Mouse (Mus musculus): Measurements from ENCODE around the gene Nav3.

Gene Nav3

DNA sequence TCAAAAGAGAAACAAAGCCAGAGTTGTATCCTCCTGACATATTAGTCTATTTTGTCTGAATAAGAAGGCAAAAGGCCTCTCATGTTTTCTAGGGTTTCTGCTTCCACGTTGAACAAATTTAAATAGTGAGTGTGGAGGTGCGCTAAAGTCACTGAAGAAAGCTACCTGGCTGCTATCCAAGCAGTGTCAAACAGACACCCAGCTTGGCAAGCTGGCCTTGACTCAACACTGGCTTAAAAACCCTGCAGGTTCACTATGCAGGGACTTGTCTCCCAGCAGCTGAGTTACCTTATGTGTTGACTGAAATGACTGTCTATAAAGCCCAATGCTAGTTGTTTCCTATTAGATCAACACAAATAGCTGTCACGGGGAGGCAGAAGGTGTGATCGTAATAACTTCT, 612.3 kb downstream of the Nav3 start:
- DNase-seq (ENCODE audit: low spot score in 2 of 2), result no peak

GRCm38 (mm10) chr10:109832768-109833291, 623.2 kb downstream of the Nav3 start:
- DNase-seq (ENCODE audit: low spot score in 2 of 2), result peak; percentile 29 to 35

DNA sequence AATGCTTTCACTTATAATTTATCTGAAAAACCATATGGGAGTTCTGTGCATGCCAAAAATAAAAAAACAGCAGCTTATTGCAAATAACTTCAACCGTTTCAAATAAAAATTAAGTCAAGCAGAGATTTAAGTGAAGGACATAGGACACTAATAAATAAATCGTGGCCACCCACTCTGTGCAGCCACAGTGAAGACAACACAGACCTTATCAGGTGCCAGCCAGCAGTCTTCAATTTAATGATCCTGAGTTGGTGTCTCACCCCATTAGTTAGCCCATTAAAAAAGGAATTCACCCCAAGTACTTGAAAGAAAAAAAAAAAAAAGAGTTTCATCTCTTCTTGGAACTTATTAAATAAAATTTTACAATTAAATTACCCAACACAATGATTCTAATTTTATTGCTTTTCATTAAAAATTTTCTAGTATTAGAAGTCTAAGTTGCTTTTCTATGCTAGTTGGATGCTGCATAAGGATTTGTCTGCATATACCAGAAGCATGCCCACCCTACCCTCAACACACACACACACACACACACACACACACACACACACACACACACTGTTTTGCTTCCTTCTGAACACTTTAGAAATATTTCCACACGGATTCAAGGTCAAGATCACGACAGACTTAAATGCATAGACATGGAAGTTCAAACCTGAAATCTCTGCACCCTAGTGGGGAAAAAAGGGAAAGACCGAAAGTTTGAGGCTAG, 649.1 kb downstream of the Nav3 start:
- no peak for DNase-seq (ENCODE audit: low spot score in 2 of 2)

- DNase-seq (ENCODE audit: low spot score in 2 of 2), result no peak
Observed at GRCm38 (mm10) chr10:109803441-109803840, 652.6 kb downstream of the Nav3 start.

- DNase-seq (ENCODE audit: low spot score in 2 of 2), result no peak
Observed at GRCm38 (mm10) chr10:109802236-109802635, 653.8 kb downstream of the Nav3 start.

DNA sequence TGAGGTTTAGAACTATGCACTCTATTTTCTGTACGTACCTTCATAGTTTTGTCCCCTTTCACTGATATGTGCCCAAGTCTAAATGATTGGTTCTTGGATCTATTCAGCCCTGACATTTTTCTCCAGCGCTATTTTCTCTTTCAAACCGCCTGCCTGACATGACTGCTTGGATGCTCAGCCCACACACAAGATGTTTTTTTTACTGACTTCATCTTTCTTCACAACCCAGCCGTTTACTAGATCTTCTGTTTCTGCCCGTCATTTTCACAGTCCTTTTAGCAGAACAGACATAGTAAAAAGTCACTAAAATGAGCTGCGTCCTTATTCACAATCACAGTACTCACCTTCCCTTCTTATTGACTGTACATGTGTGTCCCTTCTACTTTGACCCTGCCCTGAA, 656.8 kb downstream of the Nav3 start:
- DNase-seq (ENCODE audit: low spot score in 2 of 2), result no peak

DNA sequence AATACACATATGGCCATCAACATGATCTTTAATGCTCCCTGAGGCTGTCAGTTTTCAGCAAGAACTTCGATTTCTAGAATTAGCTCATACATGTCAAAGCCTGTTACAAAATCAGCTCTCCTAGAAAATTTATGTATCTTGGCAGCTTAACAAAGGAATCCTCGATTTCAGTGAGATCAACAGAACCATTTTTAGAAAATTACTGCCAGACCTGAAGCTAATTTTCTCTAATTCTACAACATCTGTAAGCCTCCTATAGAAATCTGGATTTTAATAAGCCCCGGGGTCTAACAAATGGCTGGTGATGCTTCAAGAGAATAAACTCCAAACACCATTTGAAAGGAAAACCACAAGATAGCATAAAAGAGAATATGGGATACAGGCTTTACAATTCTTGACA, 659.0 kb downstream of the Nav3 start:
- no peak for DNase-seq (ENCODE audit: low spot score in 2 of 2)

DNA sequence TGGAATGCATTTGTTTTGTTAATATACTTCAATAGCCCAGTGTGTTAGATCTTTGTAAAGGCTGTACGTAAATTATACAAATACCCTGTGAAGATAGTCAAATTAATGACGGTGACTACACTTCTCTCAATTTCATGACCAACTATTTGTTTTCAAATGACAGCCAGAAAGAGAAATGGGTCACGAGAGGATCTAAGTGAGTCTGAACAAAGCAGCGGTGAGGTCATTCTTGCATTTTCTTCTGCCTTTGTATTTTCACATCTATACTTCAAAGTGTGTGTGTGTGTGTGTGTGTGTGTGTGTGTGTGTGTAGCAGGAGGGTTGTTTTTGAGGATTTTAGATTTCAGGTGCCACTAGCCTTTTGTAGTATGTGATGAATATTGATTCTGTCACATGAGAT, 662.5 kb downstream of the Nav3 start:
- DNase-seq (ENCODE audit: low spot score in 2 of 2), result no peak

DNA sequence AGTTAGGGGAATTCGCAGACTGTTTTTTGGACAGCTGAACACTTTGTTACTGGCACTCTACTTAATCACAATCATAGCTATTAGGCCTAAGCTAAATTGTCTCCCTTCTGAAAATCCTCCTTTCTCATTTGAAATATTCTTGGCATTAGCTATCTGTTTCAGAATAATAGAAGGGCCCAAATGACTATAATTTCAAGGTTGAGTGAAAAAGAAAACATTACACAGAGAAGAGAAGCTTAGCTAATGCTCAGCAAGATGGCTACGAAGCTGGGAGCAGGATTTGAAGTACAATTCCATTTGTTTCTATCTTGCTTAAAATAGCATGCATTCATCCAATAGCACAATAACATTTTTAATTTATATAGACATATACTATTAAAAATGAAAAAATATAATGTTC, 667.3 kb downstream of the Nav3 start:
- DNase-seq (ENCODE audit: low spot score in 2 of 2), result no peak

DNA sequence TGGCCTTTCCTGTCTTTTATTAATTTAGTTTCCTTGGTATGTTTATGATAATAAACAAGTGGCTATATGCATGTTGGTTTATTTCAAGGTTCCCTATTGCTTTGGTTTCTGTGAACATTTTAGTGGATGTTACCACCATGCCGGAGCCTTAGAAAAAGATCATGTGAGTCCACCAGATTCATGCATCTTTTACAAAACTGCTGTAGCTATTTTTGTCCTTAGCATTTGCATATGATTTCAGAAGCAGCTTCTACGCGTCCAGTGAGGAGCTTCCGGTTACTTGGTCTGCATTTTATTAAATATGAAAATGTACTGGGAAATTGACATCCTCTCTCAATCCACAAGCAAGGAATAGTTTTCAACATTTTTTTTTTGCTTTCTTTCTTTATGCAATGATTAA, 676.9 kb downstream of the Nav3 start:
- DNase-seq (ENCODE audit: low spot score in 2 of 2), result no peak

DNA sequence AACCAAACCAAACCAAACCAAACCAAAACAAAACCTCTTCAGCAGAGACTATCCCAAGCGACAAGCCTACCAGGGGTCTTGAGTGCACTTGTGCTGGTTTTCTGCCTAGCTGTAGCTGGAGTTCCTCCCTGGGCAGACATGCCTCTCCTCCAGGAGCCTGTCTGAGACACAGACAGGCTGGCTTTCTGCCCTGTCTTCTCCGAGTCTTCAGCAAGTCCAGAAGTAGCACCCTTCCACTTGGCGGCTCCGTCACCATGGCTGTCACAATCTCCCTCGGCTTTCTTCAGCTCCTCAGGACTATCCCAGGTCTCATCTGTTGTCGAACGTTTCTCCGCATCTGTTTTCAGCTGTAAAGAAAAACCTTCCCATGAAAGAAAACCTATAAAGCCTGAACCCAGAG, 686.9 kb downstream of the Nav3 start:
- no peak for DNase-seq (ENCODE audit: low spot score in 2 of 2)

GRCm38 (mm10) chr10:109765650-109766049, 690.4 kb downstream of the Nav3 start:
- peak in 1 of 2 experiments; percentile 48 for DNase-seq (ENCODE audit: low spot score in 2 of 2)

DNA sequence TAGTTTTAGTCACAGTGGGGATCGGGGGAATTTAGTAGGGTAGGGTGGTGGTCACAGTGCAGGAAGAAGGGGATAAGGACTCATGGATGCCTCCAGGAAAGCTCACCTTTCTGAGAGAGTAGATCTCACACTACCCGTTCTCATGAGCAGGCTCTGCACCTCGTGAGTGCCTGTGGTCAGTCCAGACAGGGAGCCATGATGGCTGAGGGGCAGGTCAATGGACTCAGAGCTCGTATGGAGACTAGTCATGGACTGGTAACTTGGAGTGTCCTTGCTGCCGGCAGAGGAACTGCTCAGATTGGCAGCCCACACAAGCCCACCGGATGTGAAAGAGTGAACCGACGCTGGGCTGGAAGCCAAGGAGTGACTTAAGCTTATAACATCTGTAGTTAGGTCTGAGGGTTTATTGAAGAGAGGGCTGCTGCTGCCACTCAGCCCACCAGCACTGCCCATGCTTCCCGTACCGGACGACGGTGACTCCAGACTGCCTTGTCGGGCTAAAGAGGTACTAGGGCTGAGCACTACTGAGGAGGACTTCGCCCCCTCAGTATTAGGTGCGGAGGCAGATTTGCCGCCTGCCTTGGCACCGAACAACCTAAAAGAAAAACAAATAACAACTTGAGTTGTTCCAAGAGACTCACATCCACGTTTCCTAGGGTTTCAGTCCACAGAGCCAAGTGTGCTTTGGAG, 691.4 kb downstream of the Nav3 start:
- DNase-seq (ENCODE audit: low spot score in 2 of 2), result no peak

DNA sequence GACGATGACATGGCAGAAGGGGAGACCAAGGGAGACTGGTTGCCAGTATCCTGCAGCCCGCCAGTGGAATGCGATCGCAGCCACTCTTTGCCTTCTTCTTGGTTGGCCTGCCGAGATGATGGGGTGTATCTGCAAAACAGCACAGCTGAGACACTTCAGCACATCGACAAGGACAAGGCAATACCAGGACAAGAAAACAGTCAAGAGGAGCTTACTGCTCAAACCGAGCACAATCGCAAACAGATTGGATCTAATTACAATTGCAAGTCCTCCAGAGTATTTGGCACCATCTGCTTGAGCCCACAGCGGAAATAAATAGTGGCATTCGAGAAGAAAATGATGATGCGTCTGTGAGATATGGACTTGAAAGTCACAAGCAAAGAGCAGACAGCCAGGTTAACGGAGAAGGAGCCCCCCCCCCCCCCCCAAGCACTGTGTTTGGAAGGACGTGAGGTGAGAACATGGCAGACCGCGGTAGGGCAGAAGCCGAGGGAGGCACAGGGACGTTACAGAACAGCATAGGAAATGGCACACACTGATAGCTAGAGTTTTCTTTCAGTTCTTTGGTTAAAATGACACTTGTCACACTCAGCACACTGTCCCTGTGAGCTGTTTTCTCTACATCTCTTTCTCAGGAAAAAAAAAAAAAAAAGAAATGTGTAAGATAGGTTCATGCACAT, 696.9 kb downstream of the Nav3 start:
- DNase-seq (ENCODE audit: low spot score in 2 of 2), result no peak

DNA sequence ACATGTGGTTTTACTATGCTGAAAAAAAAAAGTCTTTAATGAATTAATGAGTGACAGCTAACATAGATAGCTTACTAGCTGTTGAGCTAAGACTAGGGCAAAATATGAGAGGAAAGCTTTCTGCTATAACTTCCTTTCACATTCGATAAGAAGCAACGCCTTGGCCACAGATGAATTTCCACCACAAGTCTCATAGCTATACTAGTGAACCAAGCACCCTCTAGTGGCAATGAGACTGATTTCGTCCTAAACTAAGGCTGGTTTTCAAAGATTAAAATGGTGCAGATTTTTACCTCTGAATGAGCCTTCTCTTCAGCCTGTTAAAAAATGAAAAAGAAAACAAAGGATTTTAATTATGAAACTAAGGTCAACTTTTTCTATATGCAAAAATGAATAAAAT, 709.1 kb downstream of the Nav3 start:
- no peak for DNase-seq (ENCODE audit: low spot score in 2 of 2)

DNA sequence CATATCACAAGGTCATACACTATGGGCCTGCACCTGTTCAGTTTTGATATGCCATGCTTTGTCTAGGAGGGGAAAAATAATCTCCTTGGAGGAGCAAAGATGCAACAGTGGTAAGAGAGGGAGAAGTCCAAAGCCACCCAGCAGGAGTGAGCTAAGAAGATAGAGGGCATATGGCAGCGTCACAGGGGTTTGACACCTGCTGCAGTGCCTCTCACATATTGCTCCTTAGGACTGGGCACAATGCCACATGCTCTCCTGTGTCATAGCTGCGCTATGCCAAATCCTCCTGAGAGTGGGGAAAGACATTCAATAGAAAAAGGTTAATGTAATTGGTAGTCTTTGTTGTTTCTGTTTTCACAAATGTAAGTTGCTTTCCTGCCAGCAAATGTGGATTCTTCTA, 714.3 kb downstream of the Nav3 start:
- DNase-seq (ENCODE audit: low spot score in 2 of 2), result no peak

DNA sequence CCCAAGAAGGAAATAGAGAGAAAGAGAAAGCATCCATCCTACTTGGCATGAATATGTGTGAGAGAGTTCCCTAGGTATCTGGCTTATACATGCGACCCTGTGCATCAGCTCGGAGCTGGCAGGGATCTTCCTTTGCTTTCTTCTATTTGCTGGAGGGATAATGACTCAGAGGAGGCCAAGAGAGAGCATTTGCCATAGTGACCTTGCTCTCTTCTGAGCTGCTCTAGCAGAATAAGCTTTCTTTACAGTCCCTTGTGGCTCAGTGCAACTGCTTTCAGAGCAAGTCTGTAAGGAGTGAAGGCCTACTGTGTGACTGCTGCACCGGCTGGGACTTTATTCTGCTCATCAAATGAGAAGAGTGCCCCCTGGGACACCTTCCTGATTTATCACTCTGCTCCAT, 715.7 kb downstream of the Nav3 start:
- DNase-seq (ENCODE audit: low spot score in 2 of 2), result no peak

DNA sequence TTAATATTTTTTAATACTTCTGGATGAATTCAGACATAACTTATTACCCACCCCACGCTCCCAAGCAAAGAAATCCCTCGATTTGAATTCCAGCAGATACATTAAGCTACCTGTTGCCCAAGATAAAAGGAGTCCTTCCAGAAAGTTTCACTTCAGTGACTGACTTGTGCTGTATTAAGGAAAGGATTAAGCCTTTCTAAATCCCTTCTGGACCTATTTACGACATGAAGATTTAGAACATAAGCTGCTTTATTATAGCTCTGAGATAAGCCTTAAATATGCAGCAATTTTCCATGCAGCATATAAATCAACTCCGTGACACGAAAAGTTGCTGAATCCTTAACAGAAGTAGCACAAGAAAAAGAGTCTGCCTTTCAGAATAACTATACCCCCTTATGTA, 732.4 kb downstream of the Nav3 start:
- DNase-seq (ENCODE audit: low spot score in 2 of 2), result no peak

DNA sequence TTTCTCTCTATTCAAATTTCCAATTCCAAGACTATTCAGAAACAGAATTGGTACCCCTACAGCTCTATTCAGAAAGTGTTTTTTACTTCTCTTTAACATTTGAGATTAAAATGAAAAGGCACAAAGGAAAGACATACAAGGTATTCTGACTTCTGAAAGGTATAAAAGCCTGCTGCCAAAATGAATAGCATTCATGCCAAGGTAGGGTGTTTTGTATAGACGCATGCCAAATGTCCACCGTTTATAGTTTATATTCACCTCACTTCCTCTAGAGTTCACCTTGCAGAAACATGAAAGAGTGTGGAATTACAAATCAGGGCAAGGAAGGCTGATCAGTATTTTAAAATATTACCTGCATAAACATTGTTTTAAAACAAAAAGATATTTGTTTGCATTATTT, 737.2 kb downstream of the Nav3 start:
- no peak for DNase-seq (ENCODE audit: low spot score in 2 of 2)

- no peak for DNase-seq (ENCODE audit: low spot score in 2 of 2)
Observed at GRCm38 (mm10) chr10:109718390-109718789, 737.6 kb downstream of the Nav3 start.

DNA sequence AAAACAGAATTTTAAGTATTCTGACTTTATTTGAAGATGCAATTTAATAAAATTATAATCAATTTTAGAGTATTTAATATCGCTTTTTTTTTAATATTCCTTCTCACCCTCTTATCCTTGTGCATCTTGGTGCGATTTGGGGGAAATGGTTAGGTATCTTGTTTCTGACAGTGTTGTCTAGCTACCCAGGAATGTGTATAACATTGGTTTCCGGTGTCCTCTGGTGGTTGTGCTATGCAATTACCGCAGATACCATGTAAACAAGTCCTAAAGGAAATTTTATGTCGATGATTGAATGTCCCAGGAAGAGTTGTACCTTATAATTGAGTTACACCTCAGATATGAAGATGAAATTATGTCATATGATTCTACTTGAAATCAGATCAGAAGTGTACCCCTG, 743.0 kb downstream of the Nav3 start:
- no peak for DNase-seq (ENCODE audit: low spot score in 2 of 2)

GRCm38 (mm10) chr10:109699771-109700335, 756.2 kb downstream of the Nav3 start:
- DNase-seq (ENCODE audit: low spot score in 2 of 2), result no peak
